Mouse (Mus musculus) erythroblast, embryonic 14.5 days (primary cell): Measurements from ENCODE around the gene Ptpa.

Source experiments
- GATA1 ChIP-seq: IDR thresholded peaks from 2 replicates; pipeline ENCODE4 v1.6.1; 2012; ENCODE audit warnings: low read length, inconsistent platforms, mixed read lengths
- TAL1 ChIP-seq: IDR thresholded peaks from 3 replicates; pipeline ENCODE4 v1.6.1; 2012; ENCODE audit warnings: low read length, inconsistent platforms, mixed read lengths

- TF ChIP-seq TAL1: no peak
- TF ChIP-seq GATA1: no peak
These were observed 29.5 kb downstream of the Ptpa start for GRCm38 (mm10) chr2:30445312-30445711.
